Mouse (Mus musculus) midbrain, postnatal 0 days (tissue): ENCODE measurements around the gene Lhb. TPM values are rescaled to one million over a fixed set of nuclear protein-coding genes. Genes with fewer than 3 reads are reported as not detected.

ENCODE experiments used
- ATAC-seq: fragments of 200-750 bp; cut with Nextera tagmentation; 2 replicates; pipeline ENCODE4 v1.8.0; 2017; ENCODE audit warnings: moderate number of reproducible peaks, mild to moderate bottlenecking, moderate TSS enrichment, moderate library complexity; ENCODE audit not compliant: low FRiP score
- DNase-seq: peaks from one replicate; pipeline ENCODE4 v3.0.0-alpha.2; 2015; ENCODE audit warnings: low spot score
- H3K27ac ChIP-seq: fragments of 300-500 bp; sonication (generic); 2 replicates; pipeline ENCODE4 v1.5.1; 2014; ENCODE audit warnings: low read depth, mild to moderate bottlenecking, low read length, mixed read lengths
- H3K27me3 ChIP-seq: fragments of 300-500 bp; sonication (generic); 2 replicates; pipeline ENCODE4 v1.6.1; 2014; ENCODE audit warnings: low read length, control low read depth, mixed read lengths; ENCODE audit not compliant: insufficient read depth
- H3K36me3 ChIP-seq: fragments of 300-500 bp; sonication (generic); 2 replicates; pipeline ENCODE4 v1.6.1; 2014; ENCODE audit warnings: low read length, control low read depth, mixed read lengths; ENCODE audit not compliant: insufficient read depth
- H3K4me1 ChIP-seq: fragments of 300-500 bp; sonication (generic); 2 replicates; pipeline ENCODE4 v1.6.1; 2014; ENCODE audit warnings: mild to moderate bottlenecking, control low read depth, antibody characterized with exemption, low read length, mixed read lengths; ENCODE audit not compliant: insufficient read depth
- H3K4me2 ChIP-seq: fragments of 300-500 bp; sonication (generic); 2 replicates; pipeline ENCODE4 v1.6.1; 2014; ENCODE audit warnings: low read depth, mild to moderate bottlenecking, low read length, mixed read lengths; ENCODE audit not compliant: poor library complexity, severe bottlenecking
- H3K4me3 ChIP-seq: fragments of 300-500 bp; sonication (generic); 2 replicates; pipeline ENCODE4 v1.5.1; 2014; ENCODE audit warnings: low read depth, mild to moderate bottlenecking, low read length, moderate library complexity
- H3K9ac ChIP-seq: fragments of 300-500 bp; sonication (generic); replicated peaks from 2 replicates; pipeline ENCODE4 v1.6.1; 2014; ENCODE audit warnings: mild to moderate bottlenecking, low read length, moderate library complexity, mixed read lengths; ENCODE audit not compliant: poor library complexity, severe bottlenecking
- H3K9me3 ChIP-seq: fragments of 300-500 bp; sonication (generic); 2 replicates; pipeline ENCODE4 v1.6.1; 2016; ENCODE audit warnings: low read length, control low read depth
- CTCF ChIP-seq: IDR thresholded peaks from 2 replicates; pipeline ENCODE4 v1.5.1; 2016; ENCODE audit warnings: antibody characterized with exemption, mild to moderate bottlenecking
- WGBS: fragments of 180-500 bp; shearing (Covaris S2); extraction: QIAGEN DNeasy Blood & Tissue Kit; methylation state at CpG from one replicate; pipeline ENCODE4 v1.1.7; 2014; 5-methylcytosine and 5-hydroxymethylcytosine counted together
- polyA plus RNA-seq: library from polyadenylated mRNA; unstranded; fragments of >200 nt; fragmentation: Nextera tagmentation; extraction: Ambion mirVana; gene quantifications from 2 replicates; pipeline ENCODE4 v1.2.1, GENCODE M21; 2015
- total RNA-seq: library from RNA; depleted of rRNA; stranded (reverse); fragments of >200 nt; gene quantifications from 2 replicates; pipeline ENCODE4 v1.2.3, GENCODE M21; 2014

The Lhb gene
- total and polyA plus RNA-seq, 2 experiments from 2014 or later: 0.32 TPM; not detected in 1

DNA sequence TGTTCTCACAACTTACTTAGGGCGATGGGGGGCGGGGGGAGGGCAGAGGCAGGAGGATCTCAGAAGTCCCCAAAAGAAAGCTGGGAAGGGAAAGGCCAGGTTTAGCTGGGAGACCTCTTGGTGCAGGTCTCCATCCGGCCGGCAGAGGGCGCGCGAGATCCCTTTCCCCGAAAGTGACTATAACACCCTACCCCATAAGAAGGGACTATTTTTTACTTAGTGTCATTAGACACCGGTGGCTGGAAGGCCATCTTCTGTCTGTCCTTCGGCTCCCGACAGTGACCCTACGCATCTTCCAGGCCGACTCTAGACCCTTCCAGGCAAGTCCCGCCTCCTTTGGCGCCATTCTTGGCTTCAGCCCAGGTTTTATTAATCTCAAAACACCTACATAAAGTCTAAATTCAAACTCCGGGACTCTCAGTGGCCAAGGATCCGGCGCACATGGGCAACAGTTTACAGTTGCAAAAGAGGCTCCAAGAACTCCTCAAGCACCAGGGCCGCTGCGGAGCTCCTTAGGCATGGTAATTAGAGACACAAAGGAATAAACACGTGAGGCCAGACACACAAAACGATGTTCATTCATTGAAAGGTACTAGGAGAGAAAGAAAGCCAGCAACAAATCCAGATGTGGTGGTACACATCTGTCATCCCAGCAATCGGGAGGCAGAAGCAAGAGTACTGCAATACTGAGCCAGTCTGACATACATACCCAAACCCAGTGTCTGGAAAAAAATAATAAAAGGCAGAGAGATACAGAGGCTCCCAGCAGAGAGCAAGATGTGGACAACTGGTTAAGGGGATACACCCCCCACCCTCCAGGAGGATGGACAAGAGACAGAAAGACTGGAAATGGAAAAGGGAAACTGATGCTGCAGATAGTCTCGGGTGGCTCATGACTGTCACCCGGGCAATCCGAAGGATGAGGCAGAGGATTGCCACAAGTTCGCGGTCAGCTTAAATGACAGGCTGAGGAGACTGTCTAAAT lies 15.2 kb upstream of the Lhb start, which contains the start of gene Kcna7:
Kcna7 (plus strand) TSS at position 563 of the 985 bp plus-strand sequence.
- Histone ChIP-seq H3K9ac (no peak within 1 kb of the TSS), H3K27me3 (peaks cover 54% of the 10 kb centered on the region), H3K4me2 (peak within 1 kb of the TSS; percentile 46), H3K27ac (no peak within 1 kb of the TSS), H3K4me1 (no peaks in the 10 kb centered on the region), H3K36me3 (no peaks in the 10 kb centered on the region), H3K9me3 (no peaks in the 10 kb centered on the region), H3K4me3 (peak within 1 kb of the TSS; percentile 36)
- WGBS: 12% methylated on average over 28 of the region's 28 CpGs
- no peak for DNase-seq
- peak; percentile 83 for TF ChIP-seq CTCF
- ATAC-seq: no peak

- Histone ChIP-seq H3K9ac (0 out of 2 replicates have a peak overlapping the region, but pooled peaks have one; percentile 24), H3K36me3 (no peaks in the 10 kb centered on the region), H3K27ac (no peak overlapping the region), H3K4me3 (peak overlapping the region; percentile 36), H3K27me3 (peaks cover 64% of the 10 kb centered on the region), H3K4me1 (no peaks in the 10 kb centered on the region), H3K4me2 (peak overlapping the region; percentile 46), H3K9me3 (no peaks in the 10 kb centered on the region)
- no peak for ATAC-seq
- TF ChIP-seq CTCF: no peak
- DNase-seq: no peak
- WGBS: 3% methylated on average over 89 of the region's 114 CpGs
Measured at GRCm38 (mm10) chr7:45406157-45407156, 14.2 kb upstream of the Lhb start.

GRCm38 (mm10) chr7:45407836-45408235 lies 12.8 kb upstream of the Lhb start:
- Histone ChIP-seq H3K4me3 (no peak overlapping the region), H3K9ac (no peak overlapping the region), H3K9me3 (no peaks in the 10 kb centered on the region), H3K27me3 (peaks cover 73% of the 10 kb centered on the region), H3K36me3 (no peaks in the 10 kb centered on the region), H3K4me1 (no peaks in the 10 kb centered on the region), H3K27ac (no peak overlapping the region), H3K4me2 (no peak overlapping the region)
- ATAC-seq (no peak), DNase-seq (no peak)
- TF ChIP-seq CTCF: no peak
- 82% methylated on average over 10 of the region's 10 CpGs for WGBS

DNA sequence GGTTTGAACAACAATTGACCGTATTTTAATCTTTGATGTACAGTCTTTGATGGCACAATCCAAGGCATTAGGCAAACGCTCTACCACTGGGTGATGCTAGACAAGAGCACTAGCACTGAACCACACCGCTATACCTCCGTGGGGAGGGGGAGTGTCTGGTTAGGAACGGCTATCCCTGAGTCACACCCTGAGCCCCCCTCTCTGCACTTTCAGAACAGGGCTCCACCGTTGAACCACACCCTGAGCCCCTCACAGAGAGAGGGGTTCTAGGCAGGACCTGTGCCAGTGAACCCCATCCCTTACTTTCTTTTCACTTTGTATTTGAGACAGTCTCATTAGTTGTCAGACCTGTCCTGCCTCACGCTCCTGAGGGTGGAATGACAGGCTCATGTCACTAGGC lies 12.3 kb upstream of the Lhb start:
- H3K4me2 ChIP-seq: no peak overlapping the region
- ATAC-seq (no peak), DNase-seq (no peak)
- no peak overlapping the region for H3K4me3 ChIP-seq
- no peaks in the 10 kb centered on the region for H3K9me3 ChIP-seq
- WGBS: 79% methylated on average over 7 of the region's 7 CpGs
- H3K27me3 ChIP-seq: peaks cover 78% of the 10 kb centered on the region
- no peaks in the 10 kb centered on the region for H3K4me1 ChIP-seq
- no peak overlapping the region for H3K27ac ChIP-seq
- no peak for TF ChIP-seq CTCF
- H3K36me3 ChIP-seq: no peaks in the 10 kb centered on the region
- no peak overlapping the region for H3K9ac ChIP-seq

DNA sequence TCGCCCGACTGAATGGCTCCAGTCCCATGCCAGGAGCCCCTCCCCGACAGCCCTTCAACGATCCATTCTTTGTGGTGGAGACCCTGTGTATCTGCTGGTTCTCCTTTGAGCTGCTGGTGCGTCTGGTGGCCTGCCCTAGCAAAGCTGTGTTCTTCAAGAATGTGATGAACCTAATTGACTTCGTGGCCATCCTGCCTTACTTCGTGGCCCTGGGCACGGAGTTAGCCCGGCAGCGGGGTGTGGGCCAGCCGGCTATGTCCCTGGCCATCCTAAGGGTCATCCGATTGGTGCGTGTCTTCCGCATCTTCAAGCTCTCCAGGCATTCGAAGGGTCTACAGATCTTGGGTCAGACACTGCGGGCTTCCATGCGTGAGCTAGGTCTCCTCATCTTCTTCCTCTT lies 11.7 kb upstream of the Lhb start:
- H3K4me1 ChIP-seq: peaks cover 3% of the 10 kb centered on the region; the same call in 1 of the 2 replicates
- no peak overlapping the region for H3K4me2 ChIP-seq
- H3K27ac ChIP-seq: no peak overlapping the region
- no peak overlapping the region for H3K4me3 ChIP-seq
- no peaks in the 10 kb centered on the region for H3K9me3 ChIP-seq
- no peaks in the 10 kb centered on the region for H3K36me3 ChIP-seq
- peaks cover 84% of the 10 kb centered on the region for H3K27me3 ChIP-seq
- ATAC-seq (no peak), DNase-seq (no peak)
- TF ChIP-seq CTCF: no peak
- no peak overlapping the region for H3K9ac ChIP-seq
- WGBS: 91% methylated on average over 17 of the region's 17 CpGs
